Comparison of ENCODE assay signal across 10 mouse cellular contexts in the genomic region with DNA sequence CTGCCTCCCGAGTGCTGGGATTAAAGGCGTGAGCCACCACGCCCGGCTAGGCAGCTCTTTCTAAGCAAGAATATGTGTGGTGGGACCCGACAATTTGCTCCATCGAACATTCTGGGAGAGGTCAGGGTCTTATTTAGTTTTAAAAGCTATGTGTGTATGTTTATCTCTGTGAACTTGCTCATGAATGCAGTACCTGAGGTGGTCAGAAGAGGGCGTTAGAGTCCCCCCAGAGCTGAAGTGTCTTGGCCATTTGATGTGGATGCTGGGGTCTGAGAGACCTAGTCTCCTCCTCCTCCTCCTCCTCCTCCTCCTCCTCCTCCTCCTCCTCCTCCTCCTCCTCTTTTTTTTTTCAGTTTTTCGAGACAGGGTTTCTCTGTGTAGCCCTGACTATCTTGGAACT. TPM values are rescaled to one million over a fixed set of nuclear protein-coding genes. Genes with fewer than 3 reads are reported as not detected.
DNase-seq lines count a peak whose midpoint lies in the region; ATAC-seq and TF ChIP-seq lines count a peak whose summit lies in the region.
"Had no signal": no experiment of that assay in that cellular context is flagged by ENCODE, and none has a peak within 500 bp of the region (broad histone marks: within the 10 kb centered on the region; RNA-seq: fewer than 3 reads in every experiment).

No protein-coding gene starts in this region.

- no peak overlapping the region for H3K9ac ChIP-seq in forebrain, embryonic 12.5 days
- H3K9ac ChIP-seq in forebrain, embryonic 14.5 days (ENCODE audit: low read length), result no peak overlapping the region
- no peak overlapping the region for H3K9ac ChIP-seq in liver, embryonic 14.5 days (replicated peaks)
- H3K9ac ChIP-seq: embryonic facial prominence, embryonic 13.5 days had no signal

- no peak for TF ChIP-seq EP300 in liver, embryonic 14.5 days (IDR thresholded peaks at IDR 0.05; ENCODE audit: low read depth)

- no peak for DNase-seq in forebrain, embryonic 14.5 days (ENCODE audit: low spot score)
- no peak for DNase-seq in liver, embryonic 14.5 days (ENCODE audit: low read depth in 3 of 3, low spot score in 3 of 3)
- DNase-seq in liver, result no peak
- no peak for DNase-seq in embryo, embryonic 10.5 days (ENCODE audit: low spot score)
- DNase-seq: layer of hippocampus, postnatal 36 days had no signal

- 84% methylated on average over 7 of the region's 8 CpGs for WGBS in forebrain, embryonic 12.5 days
- WGBS in forebrain, embryonic 14.5 days, result 92% methylated on average over 7 of the region's 8 CpGs
- 64% methylated on average over 7 of the region's 8 CpGs for WGBS in liver, embryonic 14.5 days (ENCODE audit: insufficient replicate concordance)

- peak; percentile 48 for TF ChIP-seq CTCF in liver, embryonic 14.5 days (IDR thresholded peaks at IDR 0.05; ENCODE audit: low read depth)
- TF ChIP-seq CTCF in E14TG2a.4 (conservative IDR thresholded peaks at IDR 0.05; ENCODE audit: low read length), result peak; percentile 68

- no peak for ATAC-seq in forebrain, embryonic 12.5 days (ENCODE audit: low FRiP score)
- ATAC-seq in forebrain, embryonic 14.5 days, result no peak
- ATAC-seq in liver, embryonic 14.5 days (ENCODE audit: insufficient read depth), result no peak
- peak; percentile 30; the same call in 1 of the 2 replicates for ATAC-seq in megakaryocyte progenitor cell, adult 5-6 weeks (replicated peaks; ENCODE audit: poor library complexity)
- ATAC-seq in frontal cortex, adult (ENCODE audit: low TSS enrichment), result no peak

- H3K4me2 ChIP-seq in forebrain, embryonic 12.5 days, result no peak overlapping the region
- H3K4me2 ChIP-seq in forebrain, embryonic 14.5 days (ENCODE audit: low read length), result no peak overlapping the region
- H3K4me2 ChIP-seq in liver, embryonic 14.5 days (ENCODE audit: low read depth), result no peak overlapping the region
- H3K4me2 ChIP-seq: embryonic facial prominence, embryonic 13.5 days had no signal

- H3K36me3 ChIP-seq in forebrain, embryonic 12.5 days (replicated peaks), result no peaks in the 10 kb centered on the region
- 0 out of 2 replicates have a peak, but pooled peaks cover 3% of the 10 kb centered on the region for H3K36me3 ChIP-seq in forebrain, embryonic 14.5 days (ENCODE audit: control insufficient read depth, insufficient read depth, low read length)
- no peaks in the 10 kb centered on the region for H3K36me3 ChIP-seq in liver, embryonic 14.5 days (replicated peaks; ENCODE audit: control insufficient read depth, insufficient read depth, low read depth)
- peaks cover 45% of the 10 kb centered on the region for H3K36me3 ChIP-seq in E14TG2a.4 (ENCODE audit: insufficient read depth, low read length)
- H3K36me3 ChIP-seq: embryonic facial prominence, embryonic 13.5 days had no signal

- no peaks in the 10 kb centered on the region for H3K9me3 ChIP-seq in forebrain, embryonic 12.5 days
- no peaks in the 10 kb centered on the region for H3K9me3 ChIP-seq in forebrain, embryonic 14.5 days (replicated peaks; ENCODE audit: control insufficient read depth, low read length)
- H3K9me3 ChIP-seq in liver, embryonic 14.5 days (ENCODE audit: control insufficient read depth, low read length), result no peaks in the 10 kb centered on the region
- no peaks in the 10 kb centered on the region for H3K9me3 ChIP-seq in E14TG2a.4 (ENCODE audit: low read length)
- H3K9me3 ChIP-seq: embryonic facial prominence, embryonic 13.5 days had no signal

- H3K27me3 ChIP-seq in forebrain, embryonic 12.5 days, result no peaks in the 10 kb centered on the region
- no peaks in the 10 kb centered on the region for H3K27me3 ChIP-seq in forebrain, embryonic 14.5 days (replicated peaks; ENCODE audit: control insufficient read depth, insufficient read depth, low read length)
- H3K27me3 ChIP-seq in liver, embryonic 14.5 days (ENCODE audit: control insufficient read depth, insufficient read depth, low read length), result no peaks in the 10 kb centered on the region
- peaks cover 13% of the 10 kb centered on the region for H3K27me3 ChIP-seq in E14TG2a.4 (ENCODE audit: insufficient read depth, low read length)
- H3K27me3 ChIP-seq: embryonic facial prominence, embryonic 13.5 days had no signal

- H3K4me3 ChIP-seq in forebrain, embryonic 12.5 days (replicated peaks), result no peak overlapping the region
- no peak overlapping the region for H3K4me3 ChIP-seq in forebrain, embryonic 14.5 days (ENCODE audit: low read depth, low read length)
- H3K4me3 ChIP-seq in liver, embryonic 14.5 days (ENCODE audit: insufficient read depth in 1 of 2, low read depth in 2 of 2, low read length in 2 of 2), result no peak overlapping the region
- no peak overlapping the region for H3K4me3 ChIP-seq in E14TG2a.4 (replicated peaks; ENCODE audit: low read length)
- H3K4me3 ChIP-seq: embryonic facial prominence, embryonic 13.5 days had no signal

- H3K27ac ChIP-seq in forebrain, embryonic 12.5 days, result peak overlapping the region; percentile 83; the same call in 1 of the 2 replicates
- H3K27ac ChIP-seq in forebrain, embryonic 14.5 days (ENCODE audit: low read depth, low read length), result no peak overlapping the region
- H3K27ac ChIP-seq in liver, embryonic 14.5 days, result no peak overlapping the region
- H3K27ac ChIP-seq: embryonic facial prominence, embryonic 13.5 days had no signal

- H3K4me1 ChIP-seq in forebrain, embryonic 12.5 days, result peaks cover 72% of the 10 kb centered on the region
- peaks cover 47% of the 10 kb centered on the region for H3K4me1 ChIP-seq in forebrain, embryonic 14.5 days (ENCODE audit: control insufficient read depth, insufficient read depth, low read length)
- H3K4me1 ChIP-seq in liver, embryonic 14.5 days (replicated peaks; ENCODE audit: control insufficient read depth in 2 of 2, insufficient read depth in 2 of 2, low read length in 1 of 2), result peaks cover 0 to 12% of the 10 kb centered on the region in 2 experiments
- H3K4me1 ChIP-seq in E14TG2a.4 (replicated peaks; ENCODE audit: low read depth, low read length), result peaks cover 92% of the 10 kb centered on the region

RNA-seq across cellular contexts. Expression of a gene that starts 5.2 kb away (rescaled TPM):
- 41.2 and 45.3 TPM in 2 replicates for polyA plus RNA-seq in forebrain, embryonic 12.5 days (2016; fragmentation: Nextera tagmentation; extraction: Ambion mirVana)
- polyA plus RNA-seq in forebrain, embryonic 14.5 days (2014; fragmentation: Nextera tagmentation; extraction: Ambion mirVana), result 40.3 and 58.5 TPM in 2 replicates
- polyA plus RNA-seq in liver, embryonic 14.5 days (2012; rRNA removed), result 3.1 TPM in 2 replicates
- polyA plus RNA-seq in liver, embryonic 14.5 days (2014; fragmentation: Nextera tagmentation; extraction: Ambion mirVana), result 2.9 TPM in 2 replicates
- 30.2 and 33.4 TPM in 2 replicates for total RNA-seq in megakaryocyte progenitor cell, adult 5-6 weeks (2015)
- total RNA-seq in megakaryocyte progenitor cell, adult 5-6 weeks (2017), result 21.0 and 24.0 TPM in 2 replicates

RNA-seq across cellular contexts. Expression of a gene that starts 25.5 kb away (rescaled TPM):
- polyA plus RNA-seq in forebrain, embryonic 12.5 days (2016; fragmentation: Nextera tagmentation; extraction: Ambion mirVana), result 179 and 182 TPM in 2 replicates
- polyA plus RNA-seq in forebrain, embryonic 14.5 days (2014; fragmentation: Nextera tagmentation; extraction: Ambion mirVana), result 105 and 131 TPM in 2 replicates
- polyA plus RNA-seq in liver, embryonic 14.5 days (2012; rRNA removed), result 0.32 and 0.40 TPM in 2 replicates
- 25.9 and 30.5 TPM in 2 replicates for polyA plus RNA-seq in liver, embryonic 14.5 days (2014; fragmentation: Nextera tagmentation; extraction: Ambion mirVana)
- total RNA-seq in megakaryocyte progenitor cell, adult 5-6 weeks (2015), result 0.25 and 0.68 TPM in 2 replicates
- total RNA-seq in megakaryocyte progenitor cell, adult 5-6 weeks (2017), result 2.8 and 4.7 TPM in 2 replicates
